Mouse (Mus musculus): ENCODE results near the gene Narfl.
"Not testable (repeated sequence)": the region's sequence is repeated elsewhere in the genome, so short reads cannot be mapped to it uniquely, and the experiment has no call there.

Gene Narfl

DNA sequence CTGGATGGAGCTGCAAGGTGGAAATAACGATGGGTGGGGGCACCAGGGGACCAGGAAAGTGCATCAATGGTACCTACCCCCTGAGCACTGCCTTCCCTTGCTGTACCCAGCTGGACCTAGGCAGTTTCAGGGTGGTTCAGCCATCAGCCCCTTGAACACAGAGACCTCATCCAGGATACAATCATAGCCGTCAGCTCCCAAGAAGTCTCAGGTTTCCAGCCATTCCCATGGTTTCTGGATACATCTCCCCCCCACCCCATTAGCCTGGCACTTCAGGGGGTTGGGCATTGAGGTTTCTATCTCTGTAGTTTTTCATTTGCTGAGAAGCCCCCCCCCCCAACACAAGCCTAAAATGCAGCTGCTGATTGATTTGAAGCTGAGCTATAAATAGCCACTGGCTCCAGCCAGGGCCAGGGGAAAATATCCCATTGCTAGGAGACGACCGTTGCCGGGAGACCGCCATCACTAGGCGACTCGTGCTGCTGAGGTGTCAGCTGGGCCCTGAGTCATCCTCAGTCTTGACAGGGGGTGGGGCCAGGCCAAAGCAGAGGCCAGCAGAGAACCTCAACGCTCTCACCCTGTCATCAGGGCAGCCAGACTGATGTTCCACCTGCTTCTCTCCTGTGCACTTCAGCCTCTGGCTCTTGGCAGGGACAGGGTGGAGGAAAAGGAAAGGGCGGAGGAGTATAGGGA lies 29.4 kb downstream of the Narfl start:
- DNase-seq (ENCODE audit: low read depth, low spot score) = peak; percentile 39

DNA sequence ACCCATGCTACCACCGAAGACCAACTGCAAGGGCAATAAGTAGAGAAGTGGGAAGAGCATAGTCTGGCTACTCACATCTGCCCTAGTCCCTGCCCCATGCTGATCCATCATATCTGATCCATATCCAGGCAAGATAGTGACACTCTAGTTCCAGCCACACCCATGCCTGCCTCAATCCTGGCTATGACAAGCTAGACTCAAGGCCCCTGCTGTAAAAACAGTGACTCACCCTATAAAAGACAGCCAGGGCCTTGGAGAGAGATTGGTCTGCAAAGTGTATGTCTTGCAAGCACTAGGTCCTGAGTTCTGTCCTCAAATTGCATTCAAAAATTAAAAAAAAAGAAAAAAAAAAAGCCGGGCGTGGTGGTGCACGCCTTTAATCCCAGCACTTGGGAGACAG lies 32.9 kb downstream of the Narfl start:
- no peak for DNase-seq (ENCODE audit: low read depth, low spot score)

DNA sequence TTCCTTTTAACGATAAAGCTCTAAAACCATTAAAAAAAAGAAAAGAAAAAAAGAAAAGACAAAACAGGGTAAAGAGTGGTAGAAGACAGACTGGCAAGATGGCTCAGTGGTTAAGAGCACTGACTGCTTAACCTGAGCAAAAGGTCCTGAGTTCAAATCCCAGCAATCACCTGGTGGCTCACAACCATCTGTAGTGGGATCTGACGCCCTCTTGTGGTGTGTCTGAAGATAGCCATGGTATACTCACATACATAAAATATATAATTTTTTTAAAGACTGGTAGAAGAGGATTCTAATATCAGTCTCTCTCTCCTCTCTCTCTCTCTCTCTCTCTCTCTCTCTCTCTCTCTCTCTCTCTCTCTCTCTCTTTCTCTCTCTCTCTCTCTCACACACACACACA lies 33.9 kb downstream of the Narfl start:
- not testable (repeated sequence) for DNase-seq (ENCODE audit: low read depth, low spot score)

DNA sequence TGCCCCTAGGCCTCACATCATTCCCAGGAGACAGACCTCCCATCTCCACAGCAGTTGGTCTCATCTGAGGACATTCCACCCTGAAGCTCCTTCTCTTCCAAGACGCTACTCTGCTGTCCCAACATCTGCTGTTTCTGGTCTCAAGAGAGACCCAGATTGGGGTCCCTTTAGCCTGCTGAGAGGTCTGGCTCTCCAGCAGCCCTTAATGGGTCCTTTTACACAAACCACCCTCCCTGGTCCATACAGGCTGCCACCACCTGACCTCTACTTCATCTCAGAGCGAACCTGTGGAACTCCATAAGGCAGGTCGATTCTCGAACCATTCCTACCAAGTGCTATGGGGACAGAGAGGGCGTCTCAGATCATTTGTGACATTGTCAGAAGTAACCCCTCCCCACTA lies 34.5 kb downstream of the Narfl start:
- DNase-seq (ENCODE audit: low read depth, low spot score) = no peak

DNA sequence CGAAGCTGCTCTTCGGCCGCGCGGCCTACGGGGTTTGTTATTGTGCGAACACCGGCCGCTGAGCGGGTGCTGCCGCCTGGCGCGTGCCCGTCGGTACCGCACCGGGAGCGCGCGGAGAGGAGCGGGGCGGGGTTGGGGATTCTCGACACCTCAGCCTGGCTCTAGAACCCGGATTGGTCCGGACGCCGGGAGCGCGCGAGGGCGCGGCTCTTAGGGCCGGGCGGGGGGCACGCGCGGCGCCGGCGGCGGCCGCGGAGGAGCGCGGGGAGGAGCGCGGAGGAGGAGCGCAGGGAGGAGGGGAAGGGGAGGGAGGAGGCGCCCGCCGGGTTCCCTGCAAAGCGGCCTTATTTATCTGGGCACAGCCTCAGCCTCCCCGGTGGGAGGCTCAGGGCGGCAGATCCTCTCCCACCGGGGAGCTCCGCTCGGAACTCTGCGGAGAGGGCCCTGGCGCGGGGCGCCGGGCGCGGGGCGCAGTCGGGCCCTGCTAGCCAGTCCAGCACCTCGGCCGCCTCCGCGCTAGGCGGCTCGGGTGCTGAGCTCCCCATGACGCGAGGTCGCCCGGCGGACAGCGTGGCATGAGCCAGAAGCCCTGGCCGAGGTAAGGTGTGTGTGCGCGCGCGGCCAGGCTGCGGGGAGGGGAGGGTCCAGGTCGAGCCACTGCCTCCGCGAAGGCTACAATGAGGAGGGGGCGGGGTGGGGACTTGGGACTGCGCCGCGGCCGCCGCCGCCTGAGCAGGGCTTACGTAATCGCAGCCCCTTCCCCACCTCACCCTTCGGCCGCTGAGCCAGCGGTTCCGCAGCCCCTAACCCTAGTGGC lies 35.4 kb downstream of the Narfl start, which contains the start of gene Fbxl16:
Gene Fbxl16 (plus strand): TSS at position 297 of the 817 bp plus-strand sequence.
- peak; percentile 96 for DNase-seq (ENCODE audit: low read depth, low spot score)

DNA sequence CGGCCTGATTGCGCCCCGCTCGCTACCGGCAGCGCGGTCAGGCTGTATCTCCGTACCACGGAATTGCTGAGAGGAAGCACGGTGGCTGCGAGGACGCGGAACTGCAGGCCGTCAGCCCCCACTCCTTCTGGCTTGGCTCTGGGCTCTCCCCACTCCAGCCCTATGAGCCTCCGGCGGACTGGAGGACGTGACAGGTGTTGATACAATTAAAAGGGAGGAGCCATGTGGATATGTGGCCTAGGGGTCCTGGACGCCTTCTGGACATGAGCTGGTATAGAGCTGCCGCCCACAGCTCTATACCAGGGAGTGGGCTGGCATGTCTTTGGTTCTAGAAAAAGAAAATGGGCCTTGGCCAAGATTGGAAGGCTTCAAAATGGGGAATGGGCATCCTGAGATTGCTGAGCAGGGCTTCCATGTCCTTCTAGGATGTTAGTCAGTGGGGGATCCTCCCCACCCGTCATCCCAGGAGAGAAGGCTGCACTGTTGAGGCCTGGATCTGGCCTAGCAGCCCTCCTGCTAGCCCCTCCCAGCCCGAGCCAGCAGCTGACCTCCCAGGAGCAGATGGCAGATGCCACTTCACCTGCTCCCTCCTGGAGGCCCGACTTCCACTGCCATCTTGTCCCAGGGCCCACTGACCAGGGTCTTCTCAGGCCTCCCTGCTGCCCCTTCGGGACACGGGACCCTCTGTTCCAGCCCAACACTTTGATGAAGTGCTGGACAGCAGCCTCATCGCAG lies 36.2 kb downstream of the Narfl start:
- no peak for DNase-seq (ENCODE audit: low read depth, low spot score)

DNA sequence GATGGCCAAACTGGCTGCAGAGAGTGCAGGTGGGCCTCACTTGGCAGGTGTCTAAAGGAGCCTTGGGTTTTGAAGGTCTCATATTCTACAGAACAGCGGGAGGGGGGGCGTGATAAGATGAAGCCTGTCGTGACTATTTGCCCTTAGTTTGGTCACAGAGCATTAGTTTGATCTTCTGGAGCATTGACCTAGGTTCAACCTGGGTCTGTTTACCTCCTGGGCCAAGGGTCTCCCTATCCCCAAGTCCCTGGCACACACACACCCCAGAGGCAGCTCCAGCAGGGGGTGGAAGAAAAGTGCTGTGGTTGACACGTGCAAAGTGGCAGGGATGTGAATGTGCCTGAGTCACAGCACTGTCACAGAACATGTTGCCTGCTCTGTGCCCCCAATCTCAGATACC lies 37.3 kb downstream of the Narfl start:
- no peak for DNase-seq (ENCODE audit: low read depth, low spot score)

DNA sequence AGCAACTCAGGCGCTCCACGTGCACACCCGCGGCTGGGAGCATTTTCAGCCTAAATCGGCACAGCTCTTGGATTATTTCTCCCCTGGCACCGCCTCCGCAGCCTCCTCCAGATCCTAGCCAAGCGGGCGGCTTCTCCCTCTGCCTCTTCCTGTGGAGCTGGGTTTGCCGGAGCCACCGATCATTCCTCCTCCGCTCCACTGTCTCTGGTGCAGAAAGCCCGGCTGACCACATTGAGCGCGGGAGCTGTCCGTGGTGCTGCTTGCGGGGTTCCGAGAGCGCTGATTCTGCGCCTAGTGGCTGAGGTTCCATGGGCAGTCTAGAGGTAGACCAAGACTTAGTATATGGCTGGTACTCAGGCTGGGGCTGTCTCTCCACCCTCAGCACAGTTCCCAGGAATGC lies 39.9 kb downstream of the Narfl start:
- DNase-seq (ENCODE audit: low read depth, low spot score) = peak; percentile 96

DNA sequence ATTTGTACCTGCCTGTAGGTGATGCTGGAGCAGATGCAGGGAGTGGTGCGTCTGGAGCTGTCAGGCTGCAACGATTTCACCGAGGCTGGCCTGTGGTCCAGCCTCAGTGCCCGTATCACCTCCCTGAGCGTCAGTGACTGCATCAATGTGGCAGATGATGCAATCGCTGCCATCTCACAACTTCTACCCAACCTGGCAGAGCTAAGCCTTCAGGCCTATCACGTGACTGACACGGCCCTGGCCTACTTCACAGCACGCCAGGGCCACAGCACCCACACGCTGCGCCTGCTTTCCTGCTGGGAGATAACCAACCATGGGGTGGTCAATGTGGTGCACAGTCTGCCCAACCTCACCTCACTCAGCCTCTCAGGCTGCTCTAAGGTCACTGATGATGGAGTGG lies 44.1 kb downstream of the Narfl start:
- no peak for DNase-seq (ENCODE audit: low read depth, low spot score)

DNA sequence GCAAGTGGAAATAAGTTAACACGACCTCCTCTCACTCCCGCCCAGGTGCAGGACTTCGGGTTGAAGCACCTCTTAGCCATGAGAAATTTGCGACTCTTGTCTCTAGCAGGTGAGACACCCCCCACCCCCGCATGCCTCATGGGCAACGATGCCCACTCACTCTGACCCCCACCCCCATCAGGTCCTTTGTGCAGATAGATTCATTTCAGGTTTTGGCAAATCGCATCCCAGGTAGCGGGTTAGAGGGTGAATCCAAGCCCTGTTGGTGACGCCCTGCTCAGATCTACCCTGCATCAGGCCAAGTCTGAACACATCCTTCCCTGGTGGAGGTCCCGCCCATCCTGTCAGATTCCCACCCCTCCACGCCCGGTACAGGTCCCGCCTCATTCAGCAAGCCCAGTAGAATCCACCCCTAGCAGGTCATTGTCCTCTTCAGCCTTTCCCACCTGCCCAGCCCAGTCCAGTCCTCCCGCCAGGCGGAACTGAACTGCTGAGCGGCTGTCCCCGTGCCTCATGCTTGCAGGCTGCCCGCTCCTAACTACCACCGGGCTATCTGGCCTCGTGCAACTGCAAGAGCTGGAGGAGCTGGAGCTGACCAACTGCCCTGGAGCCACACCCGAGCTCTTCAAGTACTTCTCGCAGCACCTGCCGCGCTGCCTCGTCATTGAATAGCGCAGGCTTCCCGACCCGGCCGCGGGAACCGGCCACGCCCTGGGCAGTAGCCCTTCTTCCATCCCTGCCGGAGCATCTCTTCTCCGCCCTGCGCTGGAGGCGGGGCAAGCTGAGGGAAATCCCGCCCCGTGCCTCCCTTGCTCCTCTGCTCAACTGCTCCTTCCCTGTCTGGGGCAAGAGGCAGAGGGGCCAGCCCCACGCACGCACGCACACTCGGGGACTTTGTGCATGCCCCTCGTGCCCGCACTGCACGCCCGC lies 45.5 kb downstream of the Narfl start:
- peak; percentile 86 for DNase-seq (ENCODE audit: low read depth, low spot score)

DNA sequence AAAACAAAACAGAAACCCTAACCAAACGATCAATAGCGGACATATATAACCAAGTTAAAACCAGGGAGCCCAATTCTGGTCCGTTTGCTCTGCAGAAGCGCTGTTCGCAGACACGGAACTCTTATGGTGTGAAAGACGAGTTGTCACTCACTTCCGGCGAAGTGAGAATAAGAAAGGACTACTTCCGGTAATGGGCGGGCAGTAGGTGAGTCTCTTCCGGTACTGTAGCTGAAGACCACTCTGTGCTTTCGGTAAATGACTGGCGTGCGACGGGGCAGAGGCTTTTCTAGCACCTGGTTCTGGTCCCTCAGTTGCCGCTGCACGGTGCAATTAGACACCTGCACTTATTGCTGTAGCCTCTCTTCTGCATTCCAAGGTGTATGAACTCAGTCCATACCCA lies 49.9 kb downstream of the Narfl start, which contains the start of gene Wdr24:
Gene Wdr24 (plus strand): TSS at position 176 of the 400 bp plus-strand sequence.
- peak; percentile 94 for DNase-seq (ENCODE audit: low read depth, low spot score)

DNA sequence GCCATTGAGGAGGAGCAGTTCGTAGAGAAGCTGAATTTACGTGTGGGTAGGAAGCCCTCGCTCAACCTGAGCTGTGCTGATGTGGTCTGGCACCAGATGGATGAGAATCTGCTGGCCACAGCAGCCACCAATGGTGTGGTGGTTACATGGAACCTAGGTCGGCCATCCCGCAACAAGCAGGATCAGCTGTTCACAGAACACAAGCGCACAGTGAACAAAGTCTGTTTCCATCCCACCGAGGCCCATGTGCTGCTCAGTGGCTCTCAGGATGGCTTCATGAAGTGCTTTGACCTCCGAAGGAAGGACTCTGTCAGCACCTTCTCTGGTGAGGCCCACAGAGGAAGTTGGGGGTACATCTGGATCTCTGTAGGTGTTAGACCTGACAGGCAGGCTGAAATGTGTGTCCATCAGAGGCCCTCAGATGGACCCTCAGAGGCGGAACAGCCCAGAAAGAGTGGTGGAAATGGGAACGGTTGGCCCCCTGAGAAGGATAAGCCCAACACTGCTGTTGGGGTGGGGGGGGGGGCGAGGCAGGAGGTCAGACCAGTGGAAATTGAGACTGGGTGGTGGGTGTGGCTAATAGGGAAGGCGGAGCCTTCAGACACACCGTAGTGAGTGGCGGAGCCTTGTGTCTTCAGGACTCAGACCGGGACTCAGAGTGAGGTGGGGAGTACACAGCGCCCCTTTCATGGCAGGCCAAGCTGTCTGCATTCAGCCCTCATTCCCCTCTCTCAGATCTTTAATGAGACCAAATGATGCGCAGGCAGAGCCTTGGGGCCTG lies 51.0 kb downstream of the Narfl start:
- DNase-seq (ENCODE audit: low read depth, low spot score) = peak; percentile 54

DNA sequence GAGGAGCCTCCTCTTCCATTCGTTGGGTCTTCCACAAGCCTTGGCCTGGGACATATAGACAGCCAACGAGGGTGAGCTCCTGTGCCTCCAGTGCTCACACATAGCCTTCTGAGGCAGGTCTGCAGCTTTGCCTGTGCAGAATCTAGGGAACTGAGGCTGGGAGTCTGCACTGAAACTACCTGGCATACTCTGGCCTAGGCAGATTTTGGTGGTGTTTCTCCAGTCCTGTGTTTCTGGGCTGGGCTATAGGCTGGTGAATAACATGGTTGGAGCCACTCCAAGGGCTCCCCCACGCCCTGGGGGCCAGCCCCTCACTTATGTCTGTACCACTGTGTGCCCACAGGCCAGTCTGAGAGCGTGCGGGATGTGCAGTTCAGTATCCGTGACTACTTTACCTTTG lies 51.7 kb downstream of the Narfl start:
- no peak for DNase-seq (ENCODE audit: low read depth, low spot score)

DNA sequence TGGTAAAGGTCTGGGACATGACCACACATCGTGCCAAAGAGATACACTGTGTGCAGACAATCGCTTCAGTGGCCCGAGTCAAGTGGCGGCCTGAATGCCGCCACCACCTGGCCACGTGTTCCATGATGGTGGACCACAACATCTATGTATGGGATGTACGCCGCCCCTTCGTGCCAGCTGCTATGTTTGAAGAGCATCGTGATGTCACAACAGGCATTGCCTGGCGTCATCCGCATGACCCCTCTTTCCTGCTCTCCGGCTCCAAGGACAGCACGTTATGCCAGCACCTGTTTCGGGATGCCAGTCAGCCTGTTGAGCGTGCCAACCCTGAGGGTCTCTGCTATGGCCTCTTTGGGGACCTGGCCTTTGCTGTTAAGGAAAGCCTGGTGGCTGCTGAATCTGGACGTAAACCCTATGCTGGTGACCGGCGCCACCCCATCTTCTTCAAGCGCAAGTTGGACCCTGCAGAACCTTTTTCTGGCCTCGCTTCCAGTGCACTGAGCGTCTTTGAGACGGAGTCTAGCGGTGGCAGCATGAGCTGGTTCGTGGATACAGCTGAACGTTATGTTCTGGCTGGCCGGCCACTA lies 52.5 kb downstream of the Narfl start:
- no peak for DNase-seq (ENCODE audit: low read depth, low spot score)

DNA sequence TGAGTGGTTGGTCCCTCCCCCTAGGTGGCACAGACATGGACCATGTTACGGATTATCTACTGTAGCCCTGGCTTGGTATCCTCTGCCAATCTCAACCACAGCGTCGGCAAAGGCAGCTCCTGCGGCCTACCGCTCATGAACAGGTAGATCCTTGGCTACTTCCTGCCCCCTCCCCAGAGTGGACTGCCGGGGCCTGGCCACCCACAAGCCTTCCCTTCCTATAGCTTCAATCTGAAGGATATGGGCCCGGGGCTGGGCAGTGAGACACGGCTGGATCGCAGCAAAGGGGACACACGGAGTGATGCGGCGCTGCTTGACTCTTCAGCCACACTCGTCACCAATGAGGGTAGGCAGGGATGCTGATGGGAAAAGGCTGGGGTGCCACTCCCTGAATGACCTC lies 53.4 kb downstream of the Narfl start:
- no peak for DNase-seq (ENCODE audit: low read depth, low spot score)

DNA sequence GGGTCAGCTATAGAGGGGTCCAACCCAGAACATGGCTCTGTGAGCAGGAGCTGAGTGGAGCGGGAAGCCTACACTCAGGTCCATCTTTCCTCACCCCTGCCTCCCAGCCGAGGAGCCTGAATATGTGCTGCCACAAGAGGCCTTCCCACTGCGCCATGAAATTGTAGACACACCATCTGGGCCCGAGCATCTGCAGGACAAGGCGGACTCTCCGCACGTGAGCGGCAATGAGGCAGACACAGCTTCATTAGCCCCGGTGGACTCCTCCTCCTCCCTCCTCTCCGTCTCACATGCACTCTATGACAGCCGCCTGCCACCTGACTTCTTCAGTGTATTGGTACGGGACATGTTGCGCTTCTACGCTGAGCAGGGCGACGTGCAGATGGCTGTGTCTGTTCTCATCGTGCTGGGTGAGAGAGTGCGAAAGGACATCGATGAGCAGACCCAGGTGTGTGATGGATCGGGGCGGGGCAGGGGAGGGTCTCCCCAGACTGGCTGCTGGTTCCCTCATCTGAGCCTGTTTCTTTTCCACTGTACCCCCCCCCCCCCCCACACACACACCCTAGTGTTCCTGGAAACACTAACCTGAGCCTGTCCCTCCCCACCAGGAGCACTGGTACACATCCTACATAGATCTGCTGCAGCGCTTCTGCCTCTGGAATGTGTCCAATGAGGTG lies 54.1 kb downstream of the Narfl start:
- peak; percentile 38 for DNase-seq (ENCODE audit: low read depth, low spot score)

DNA sequence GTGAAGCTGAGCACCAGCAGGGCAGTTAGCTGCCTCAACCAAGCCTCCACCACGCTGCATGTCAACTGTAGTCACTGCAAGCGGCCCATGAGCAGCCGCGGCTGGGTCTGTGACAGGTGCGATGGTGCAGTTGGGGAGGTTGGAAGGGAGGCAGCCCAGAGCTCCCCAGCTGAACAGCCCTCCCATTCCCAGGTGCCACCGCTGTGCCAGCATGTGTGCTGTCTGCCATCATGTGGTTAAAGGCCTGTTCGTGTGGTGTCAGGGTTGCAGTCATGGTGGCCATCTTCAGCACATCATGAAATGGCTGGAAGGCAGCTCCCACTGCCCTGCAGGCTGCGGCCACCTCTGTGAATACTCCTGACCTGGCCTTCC lies 54.6 kb downstream of the Narfl start:
- DNase-seq (ENCODE audit: low read depth, low spot score) = no peak

DNA sequence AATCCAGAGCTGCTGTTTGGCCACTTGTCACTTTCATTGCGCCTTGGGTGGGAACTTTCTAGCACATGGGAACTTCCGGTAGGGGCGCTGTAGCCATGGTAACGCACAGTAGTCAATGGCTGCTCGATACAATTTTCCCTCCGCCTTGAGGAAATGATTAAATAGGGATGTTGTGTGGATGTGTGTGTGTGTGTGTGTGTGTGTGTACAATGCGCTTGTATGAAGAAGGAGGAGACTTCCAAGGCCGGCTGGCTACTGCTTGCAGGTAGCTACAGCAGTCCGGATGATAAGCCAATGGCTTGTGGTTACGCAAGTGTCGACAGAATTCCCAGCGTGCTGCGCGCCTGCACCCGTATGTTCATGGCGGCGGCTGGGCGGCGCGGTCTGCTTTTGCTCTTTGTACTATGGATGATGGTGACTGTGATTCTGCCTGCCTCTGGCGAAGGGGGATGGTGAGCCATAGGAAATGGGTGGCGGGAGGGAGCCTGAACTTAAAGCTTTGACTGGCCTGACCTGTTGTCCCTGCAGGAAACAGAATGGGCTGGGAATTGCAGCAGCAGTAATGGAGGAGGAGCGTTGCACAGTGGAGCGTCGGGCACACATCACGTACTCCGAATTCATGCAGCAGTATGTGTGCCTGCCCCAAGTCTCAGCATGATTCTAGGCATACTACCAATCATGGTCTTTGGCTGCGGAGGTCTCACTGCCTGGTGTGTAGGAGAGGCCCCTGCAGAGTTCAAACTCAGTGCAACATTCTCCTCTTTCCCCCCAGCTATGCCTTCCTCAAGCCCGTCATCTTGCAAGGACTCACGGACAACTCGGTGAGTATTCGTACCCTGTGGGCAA lies 55.4 kb downstream of the Narfl start, which contains the start of gene Jmjd8:
Gene Jmjd8 (plus strand): TSS at position 156 of the 846 bp plus-strand sequence.
- peak; percentile 86 for DNase-seq (ENCODE audit: low read depth, low spot score)

All from ZHBTc4 (cell line).